Mouse (Mus musculus): Measurements from ENCODE around the gene Tmem258.

GRCm38 (mm10) chr19:10223561-10223960 lies 19.7 kb downstream of the Tmem258 start:
- TF ChIP-seq CTCF (IDR thresholded peaks at IDR 0.05; ENCODE audit: low read depth), result no peak
- no peak for TF ChIP-seq EP300 (IDR thresholded peaks at IDR 0.05; ENCODE audit: low read depth)
